Mouse (Mus musculus) stomach, postnatal 0 days (tissue): ENCODE data around the gene Nrf1.

ENCODE experiments used
- CTCF ChIP-seq: IDR thresholded peaks from 2 replicates; pipeline ENCODE4 v1.5.1; 2016; ENCODE audit warnings: antibody characterized with exemption, low read depth, mild to moderate bottlenecking, moderate library complexity
- EP300 ChIP-seq: optimal IDR thresholded peaks from 2 replicates; pipeline ENCODE3; 2016; ENCODE audit warnings: antibody characterized with exemption

DNA sequence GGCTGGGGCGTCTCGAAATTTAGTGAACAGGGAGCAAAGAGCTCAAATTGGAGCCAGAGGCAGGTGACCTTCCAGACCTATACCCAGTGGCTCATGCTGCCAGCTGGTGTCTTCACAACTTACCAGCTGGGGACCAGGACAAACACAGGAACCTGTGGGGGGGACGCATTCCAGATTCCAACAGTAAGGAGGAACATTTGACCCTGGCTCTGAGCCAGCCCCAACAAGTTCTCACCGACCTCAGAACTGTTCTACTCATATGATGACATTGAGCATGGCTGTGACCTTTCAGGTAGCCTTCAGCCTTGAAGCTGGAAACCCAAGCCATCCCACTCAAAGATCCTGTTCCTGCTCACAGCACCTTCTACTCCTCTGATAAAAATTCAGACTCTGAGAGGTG is 135.8 kb downstream of the Nrf1 start:
- TF ChIP-seq CTCF: no peak
- TF ChIP-seq EP300: no peak
